Mouse (Mus musculus): Measurements from ENCODE around the gene Nme4. TPM values are rescaled to one million over a fixed set of nuclear protein-coding genes. Genes with fewer than 3 reads are reported as not detected.
A peak's percentile ranks its signal among the peaks of the same experiment; 100 is the strongest.
"Not testable (repeated sequence)": the region's sequence is repeated elsewhere in the genome, so short reads cannot be mapped to it uniquely, and the experiment has no call there.

Nme4 gene
- polyA plus RNA-seq, 1 experiment from 2014 or later: 56.2 TPM

DNA sequence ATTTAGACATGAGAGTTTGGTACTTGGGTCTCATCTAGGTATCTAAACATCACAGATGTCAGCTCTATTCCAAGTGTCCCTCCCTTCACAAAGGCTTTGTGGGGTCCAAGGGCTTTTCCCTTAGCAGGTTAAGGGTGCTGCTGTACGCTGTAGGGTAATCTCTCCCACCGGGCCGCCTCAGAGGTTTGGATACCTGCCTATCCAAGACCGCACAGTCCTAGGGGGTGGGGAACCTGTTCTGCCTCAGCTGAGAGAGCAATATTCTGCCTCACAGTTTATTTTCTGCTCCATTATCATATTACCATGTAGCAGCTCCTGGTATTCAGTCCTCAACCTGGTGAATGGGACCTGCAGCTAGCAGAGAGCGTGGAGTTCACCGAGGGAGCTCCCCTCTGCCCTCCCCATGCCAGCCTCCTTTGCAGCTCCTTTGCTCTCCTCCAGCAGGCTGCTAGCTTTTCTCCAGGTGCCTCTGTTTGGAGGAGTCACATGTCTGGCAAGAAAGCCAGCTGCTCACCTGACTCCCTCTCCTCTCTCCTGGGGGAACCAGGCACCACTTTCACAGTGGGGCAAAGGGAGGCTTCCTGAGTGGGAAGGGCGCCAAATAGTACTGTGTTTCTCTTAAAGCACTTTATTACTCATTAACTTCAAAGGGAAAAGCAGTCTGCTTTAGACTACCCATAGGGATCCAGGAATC is 19.9 kb upstream of the Nme4 start:
- ATAC-seq (replicated peaks; ENCODE audit: extremely low read depth, insufficient read depth, low FRiP score): no peak
- Histone ChIP-seq H3K27me3 (ENCODE audit: control insufficient read depth, insufficient read depth, low read length) (peaks cover 73% of the 10 kb centered on the region), H3K4me2 (ENCODE audit: low read depth, low read length) (no peak overlapping the region)

DNA sequence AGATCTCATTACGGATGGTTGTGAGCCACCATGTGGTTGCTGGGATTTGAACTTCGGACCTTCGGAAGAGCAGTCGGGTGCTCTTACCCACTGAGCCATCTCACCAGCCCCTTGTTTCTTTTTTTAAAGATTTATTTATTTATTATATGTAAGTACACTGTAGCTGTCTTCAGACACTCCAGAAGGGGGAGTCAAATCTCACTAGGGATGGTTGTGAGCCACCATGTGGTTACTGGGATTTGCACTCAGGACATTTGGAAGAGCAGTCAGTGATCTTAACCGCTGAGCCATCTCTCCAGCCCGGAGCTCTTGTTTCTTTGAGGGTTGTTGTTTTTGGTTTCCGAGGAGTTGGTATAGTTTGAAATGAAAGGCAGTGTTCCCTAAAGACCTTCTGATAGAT is 19.1 kb upstream of the Nme4 start:
- not testable (repeated sequence) for H3K4me2 ChIP-seq (ENCODE audit: low read depth, low read length); H3K4me3 ChIP-seq (ENCODE audit: low read length); H3K9me3 ChIP-seq (replicated peaks; ENCODE audit: control insufficient read depth, low read length); ATAC-seq (replicated peaks; ENCODE audit: extremely low read depth, insufficient read depth, low FRiP score); H3K9ac ChIP-seq (ENCODE audit: low read length); H3K4me1 ChIP-seq (ENCODE audit: control insufficient read depth, insufficient read depth, low read length); H3K36me3 ChIP-seq (ENCODE audit: control insufficient read depth, insufficient read depth); H3K27ac ChIP-seq (ENCODE audit: low read length)
- peaks cover 73% of the 10 kb centered on the region for H3K27me3 ChIP-seq (ENCODE audit: control insufficient read depth, insufficient read depth, low read length)
- 62% methylated on average over 7 of the region's 7 CpGs for WGBS

More for the DNA sequence above, 19.9 kb upstream of the Nme4 start:
- Histone ChIP-seq H3K9me3 (replicated peaks; ENCODE audit: control insufficient read depth, low read length) (no peaks in the 10 kb centered on the region), H3K36me3 (ENCODE audit: control insufficient read depth, insufficient read depth) (no peaks in the 10 kb centered on the region), H3K4me3 (ENCODE audit: low read length) (no peak overlapping the region), H3K9ac (ENCODE audit: low read length) (no peak overlapping the region), H3K4me1 (ENCODE audit: control insufficient read depth, insufficient read depth, low read length) (peaks cover 10% of the 10 kb centered on the region; the same call in 1 of the 2 replicates), H3K27ac (ENCODE audit: low read length) (no peak overlapping the region)
- WGBS: 71% methylated on average over 7 of the region's 7 CpGs

DNA sequence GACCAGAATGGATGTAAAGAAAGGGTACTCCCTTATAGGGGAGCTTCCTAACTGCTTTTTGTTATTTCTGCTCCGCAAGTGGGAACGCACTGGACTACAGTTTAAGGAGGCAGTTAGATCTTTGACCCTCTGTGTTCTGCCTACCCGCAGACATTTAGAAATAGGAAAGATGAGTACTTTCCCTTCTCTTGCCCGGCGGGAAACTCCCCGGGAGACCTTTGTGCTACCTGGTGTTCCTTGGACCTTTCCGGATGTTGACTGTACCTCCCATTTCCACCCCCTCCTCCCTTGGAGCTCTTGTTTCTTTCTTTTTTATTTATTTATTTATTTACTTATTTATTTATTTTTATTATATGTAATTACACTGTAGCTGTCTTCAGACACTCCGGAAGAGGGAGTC is 18.7 kb upstream of the Nme4 start:
- Histone ChIP-seq H3K4me1 (ENCODE audit: control insufficient read depth, insufficient read depth, low read length) (peaks cover 7% of the 10 kb centered on the region; the same call in 1 of the 2 replicates), H3K9me3 (replicated peaks; ENCODE audit: control insufficient read depth, low read length) (no peaks in the 10 kb centered on the region), H3K27ac (ENCODE audit: low read length) (no peak overlapping the region), H3K9ac (ENCODE audit: low read length) (no peak overlapping the region), H3K27me3 (ENCODE audit: control insufficient read depth, insufficient read depth, low read length) (peaks cover 73% of the 10 kb centered on the region), H3K4me3 (ENCODE audit: low read length) (peak overlapping the region; percentile 72), H3K4me2 (ENCODE audit: low read depth, low read length) (peak overlapping the region; percentile 86), H3K36me3 (ENCODE audit: control insufficient read depth, insufficient read depth) (no peaks in the 10 kb centered on the region)
- ATAC-seq (replicated peaks; ENCODE audit: extremely low read depth, insufficient read depth, low FRiP score): no peak
- WGBS: 13% methylated on average over 8 of the region's 8 CpGs

DNA sequence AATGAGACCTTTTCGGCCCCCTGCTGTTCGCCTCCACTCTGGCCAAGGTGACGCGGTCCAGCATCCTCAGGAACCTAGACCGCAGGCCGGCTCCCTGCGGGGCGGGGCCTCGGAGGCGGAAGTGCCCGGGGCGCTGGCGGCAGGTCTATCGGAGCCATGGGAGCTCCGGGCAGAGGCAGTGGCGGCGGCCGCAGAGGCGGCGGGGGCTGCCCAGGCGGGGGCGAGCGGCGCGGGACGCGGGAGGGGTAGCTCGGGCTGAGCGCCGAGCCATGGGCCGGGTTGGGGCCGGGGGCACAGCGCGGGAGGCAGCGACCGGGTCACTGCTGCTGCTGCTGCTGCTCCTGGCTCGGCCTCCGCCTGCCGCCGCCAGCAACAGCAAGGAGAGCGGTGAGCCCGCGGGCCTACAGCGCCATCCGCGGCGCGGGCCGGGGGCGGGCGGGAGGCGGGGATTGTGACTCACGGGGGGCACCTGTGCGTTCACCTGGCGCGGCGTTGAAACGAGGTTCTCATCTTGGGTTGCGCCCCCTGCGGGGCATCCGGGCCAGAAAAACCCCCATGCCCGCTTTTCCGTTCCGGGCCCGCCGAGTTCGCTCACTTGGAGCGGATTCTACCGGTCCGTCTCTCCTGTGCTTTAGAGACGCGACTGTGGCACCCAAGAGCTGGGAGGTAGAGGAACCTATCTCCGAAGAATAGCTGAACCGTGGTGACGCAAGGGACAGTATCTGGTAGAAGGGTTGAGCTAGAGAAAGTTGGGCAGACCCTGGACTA is 18.0 kb upstream of the Nme4 start, which contains the start of gene Tmem8:
Tmem8 (plus strand) TSS at position 119 of the 768 bp plus-strand sequence.
- peak within 1 kb of the TSS; percentile 75 for H3K9ac ChIP-seq (ENCODE audit: low read length)
- no peaks in the 10 kb centered on the region for H3K9me3 ChIP-seq (replicated peaks; ENCODE audit: control insufficient read depth, low read length)
- H3K36me3 ChIP-seq (ENCODE audit: control insufficient read depth, insufficient read depth): no peaks in the 10 kb centered on the region
- peaks cover 73% of the 10 kb centered on the region for H3K27me3 ChIP-seq (ENCODE audit: control insufficient read depth, insufficient read depth, low read length)
- H3K4me1 ChIP-seq (ENCODE audit: control insufficient read depth, insufficient read depth, low read length): peaks cover 7% of the 10 kb centered on the region; the same call in 1 of the 2 replicates
- peak; percentile 69 for ATAC-seq (replicated peaks; ENCODE audit: extremely low read depth, insufficient read depth, low FRiP score)
- peak within 1 kb of the TSS; percentile 72 for H3K4me3 ChIP-seq (ENCODE audit: low read length)
- WGBS: under 1% methylated on average over 75 of the region's 75 CpGs
- peak within 1 kb of the TSS; percentile 86 for H3K4me2 ChIP-seq (ENCODE audit: low read depth, low read length)
- H3K27ac ChIP-seq (ENCODE audit: low read length): no peak within 1 kb of the TSS

DNA sequence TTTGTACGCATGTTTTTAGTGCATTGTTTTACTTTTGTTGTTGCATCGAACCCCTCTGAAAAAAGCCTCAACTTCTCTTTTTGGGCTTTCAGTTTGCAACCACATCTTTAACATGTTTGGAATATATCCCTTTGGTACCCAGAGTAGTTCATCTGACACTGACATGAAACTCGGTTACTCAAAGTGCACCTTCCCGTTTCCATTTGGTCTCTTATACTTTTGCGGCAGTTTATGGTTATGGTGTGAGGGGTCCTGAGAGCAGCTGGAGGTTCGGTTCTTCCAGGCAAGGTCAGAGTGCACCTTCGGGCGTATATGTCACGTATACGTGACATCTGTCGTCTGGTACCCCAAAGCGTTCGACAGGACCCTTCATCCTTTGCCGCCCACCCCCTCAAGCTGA is 17.3 kb upstream of the Nme4 start:
- Histone ChIP-seq H3K27me3 (ENCODE audit: control insufficient read depth, insufficient read depth, low read length) (peaks cover 68% of the 10 kb centered on the region), H3K4me1 (ENCODE audit: control insufficient read depth, insufficient read depth, low read length) (peaks cover 7% of the 10 kb centered on the region; the same call in 1 of the 2 replicates), H3K9ac (ENCODE audit: low read length) (peak overlapping the region; percentile 75), H3K9me3 (replicated peaks; ENCODE audit: control insufficient read depth, low read length) (no peaks in the 10 kb centered on the region), H3K36me3 (ENCODE audit: control insufficient read depth, insufficient read depth) (no peaks in the 10 kb centered on the region), H3K4me2 (ENCODE audit: low read depth, low read length) (peak overlapping the region; percentile 86), H3K4me3 (ENCODE audit: low read length) (peak overlapping the region; percentile 72), H3K27ac (ENCODE audit: low read length) (no peak overlapping the region)
- ATAC-seq (replicated peaks; ENCODE audit: extremely low read depth, insufficient read depth, low FRiP score): no peak
- WGBS: 20% methylated on average over 14 of the region's 14 CpGs

DNA sequence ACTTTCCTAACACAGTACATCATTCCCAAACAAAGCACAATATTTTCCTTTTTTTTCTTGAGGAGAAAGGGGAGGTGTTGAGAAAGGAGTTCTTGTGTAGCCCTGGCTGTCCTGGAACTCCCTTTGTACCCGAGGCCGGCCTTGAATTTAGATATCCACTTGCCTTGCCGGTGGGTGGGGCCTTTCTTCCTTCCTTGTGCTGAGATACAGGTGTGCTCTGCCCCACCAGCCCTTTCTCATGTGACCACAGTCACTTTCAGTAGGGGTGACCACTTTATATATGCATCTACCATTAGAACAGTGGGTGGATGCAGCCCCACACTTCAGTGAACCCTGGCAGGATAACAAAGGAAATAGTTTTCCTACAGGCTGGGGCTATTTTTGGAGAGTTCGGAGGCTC is 16.3 kb upstream of the Nme4 start:
- no peak overlapping the region for H3K27ac ChIP-seq (ENCODE audit: low read length)
- no peak overlapping the region for H3K4me2 ChIP-seq (ENCODE audit: low read depth, low read length)
- no peak for ATAC-seq (replicated peaks; ENCODE audit: extremely low read depth, insufficient read depth, low FRiP score)
- H3K4me1 ChIP-seq (ENCODE audit: control insufficient read depth, insufficient read depth, low read length): peaks cover 7% of the 10 kb centered on the region; the same call in 1 of the 2 replicates
- no peaks in the 10 kb centered on the region for H3K36me3 ChIP-seq (ENCODE audit: control insufficient read depth, insufficient read depth)
- H3K27me3 ChIP-seq (ENCODE audit: control insufficient read depth, insufficient read depth, low read length): peaks cover 58% of the 10 kb centered on the region
- 27% methylated on average over 4 of the region's 4 CpGs for WGBS
- no peak overlapping the region for H3K9ac ChIP-seq (ENCODE audit: low read length)
- H3K4me3 ChIP-seq (ENCODE audit: low read length): no peak overlapping the region
- no peaks in the 10 kb centered on the region for H3K9me3 ChIP-seq (replicated peaks; ENCODE audit: control insufficient read depth, low read length)

DNA sequence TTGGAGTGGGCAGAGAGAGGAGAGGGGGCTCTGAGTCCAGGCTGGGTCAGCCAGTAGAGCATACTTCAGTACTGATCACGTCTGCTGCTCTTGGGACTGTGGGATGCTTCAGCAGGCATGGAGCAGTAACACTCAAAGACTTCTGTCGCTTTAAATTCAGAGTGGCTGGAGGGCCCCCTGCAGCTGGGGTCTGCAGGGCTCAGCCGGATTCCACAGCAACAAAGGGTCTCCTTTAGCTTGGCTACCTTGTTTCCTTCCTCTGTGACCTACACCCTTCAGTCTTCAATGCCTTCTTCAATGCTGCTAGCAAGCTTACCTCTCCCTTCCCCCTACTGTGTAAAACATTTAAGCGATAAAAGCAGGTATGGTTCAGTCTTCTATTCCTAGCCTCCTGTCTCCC is 15.6 kb upstream of the Nme4 start:
- Histone ChIP-seq H3K9me3 (replicated peaks; ENCODE audit: control insufficient read depth, low read length) (no peaks in the 10 kb centered on the region), H3K4me1 (ENCODE audit: control insufficient read depth, insufficient read depth, low read length) (peaks cover 7% of the 10 kb centered on the region; the same call in 1 of the 2 replicates), H3K36me3 (ENCODE audit: control insufficient read depth, insufficient read depth) (no peaks in the 10 kb centered on the region), H3K27me3 (ENCODE audit: control insufficient read depth, insufficient read depth, low read length) (peaks cover 51% of the 10 kb centered on the region), H3K27ac (ENCODE audit: low read length) (no peak overlapping the region), H3K4me3 (ENCODE audit: low read length) (no peak overlapping the region), H3K4me2 (ENCODE audit: low read depth, low read length) (no peak overlapping the region), H3K9ac (ENCODE audit: low read length) (no peak overlapping the region)
- WGBS: 6% methylated on average over 4 of the region's 4 CpGs
- no peak for ATAC-seq (replicated peaks; ENCODE audit: extremely low read depth, insufficient read depth, low FRiP score)

DNA sequence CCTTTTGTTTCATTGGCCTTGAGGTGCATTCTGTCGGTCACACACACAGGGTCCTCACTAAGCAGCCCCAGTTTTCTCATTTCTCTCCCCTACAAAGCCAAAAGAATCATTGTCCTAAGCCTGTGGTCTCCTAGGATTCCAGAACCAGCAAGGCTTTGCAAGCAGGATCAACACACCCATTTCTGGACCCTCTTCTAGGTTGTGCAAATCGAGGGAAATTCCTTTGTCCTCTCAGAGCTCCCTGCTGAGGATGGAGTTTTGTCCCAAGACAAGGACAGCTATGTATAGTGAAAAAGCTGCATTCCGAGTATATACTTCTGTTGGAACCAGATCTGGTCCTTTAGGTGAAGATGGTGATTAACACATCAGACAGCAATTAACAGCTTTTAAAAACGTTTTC is 14.8 kb upstream of the Nme4 start:
- no peak for ATAC-seq (replicated peaks; ENCODE audit: extremely low read depth, insufficient read depth, low FRiP score)
- H3K4me3 ChIP-seq (ENCODE audit: low read length): no peak overlapping the region
- H3K27ac ChIP-seq (ENCODE audit: low read length): no peak overlapping the region
- no peaks in the 10 kb centered on the region for H3K9me3 ChIP-seq (replicated peaks; ENCODE audit: control insufficient read depth, low read length)
- peaks cover 43% of the 10 kb centered on the region for H3K27me3 ChIP-seq (ENCODE audit: control insufficient read depth, insufficient read depth, low read length)
- no peaks in the 10 kb centered on the region for H3K36me3 ChIP-seq (ENCODE audit: control insufficient read depth, insufficient read depth)
- H3K4me2 ChIP-seq (ENCODE audit: low read depth, low read length): no peak overlapping the region
- no peak overlapping the region for H3K9ac ChIP-seq (ENCODE audit: low read length)
- WGBS: 38% methylated on average over 4 of the region's 4 CpGs
- peaks cover 7% of the 10 kb centered on the region; the same call in 1 of the 2 replicates for H3K4me1 ChIP-seq (ENCODE audit: control insufficient read depth, insufficient read depth, low read length)

DNA sequence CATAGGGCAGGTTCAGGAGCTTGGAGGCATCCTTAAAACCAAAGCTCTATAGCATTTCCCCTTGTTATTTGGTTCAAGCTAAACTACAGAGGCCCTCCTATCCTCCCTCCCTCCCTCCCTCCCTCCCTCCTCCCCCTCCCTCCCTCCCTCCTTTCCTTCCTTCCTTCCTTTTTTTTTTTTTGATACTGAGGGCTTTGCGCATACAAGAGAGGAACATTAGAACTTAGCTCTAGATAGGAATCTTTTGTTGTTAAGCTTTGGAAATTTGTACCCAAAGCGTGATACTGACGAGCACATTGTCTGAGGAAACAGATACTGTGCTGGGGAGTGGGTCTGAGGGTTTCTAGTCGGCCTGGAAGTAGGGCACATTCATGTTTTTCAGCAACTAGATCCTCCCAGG is 10.2 kb upstream of the Nme4 start:
- Histone ChIP-seq H3K4me2 (ENCODE audit: low read depth, low read length) (no peak overlapping the region), H3K27ac (ENCODE audit: low read length) (no peak overlapping the region), H3K9me3 (replicated peaks; ENCODE audit: control insufficient read depth, low read length) (no peaks in the 10 kb centered on the region), H3K9ac (ENCODE audit: low read length) (no peak overlapping the region), H3K27me3 (ENCODE audit: control insufficient read depth, insufficient read depth, low read length) (peaks cover 5% of the 10 kb centered on the region), H3K4me3 (ENCODE audit: low read length) (no peak overlapping the region), H3K4me1 (ENCODE audit: control insufficient read depth, insufficient read depth, low read length) (no peaks in the 10 kb centered on the region), H3K36me3 (ENCODE audit: control insufficient read depth, insufficient read depth) (no peaks in the 10 kb centered on the region)
- 43% methylated on average over 4 of the region's 4 CpGs for WGBS
- no peak for ATAC-seq (replicated peaks; ENCODE audit: extremely low read depth, insufficient read depth, low FRiP score)
